ENCODE assay signal across 11 mouse cellular contexts in the genomic region with DNA sequence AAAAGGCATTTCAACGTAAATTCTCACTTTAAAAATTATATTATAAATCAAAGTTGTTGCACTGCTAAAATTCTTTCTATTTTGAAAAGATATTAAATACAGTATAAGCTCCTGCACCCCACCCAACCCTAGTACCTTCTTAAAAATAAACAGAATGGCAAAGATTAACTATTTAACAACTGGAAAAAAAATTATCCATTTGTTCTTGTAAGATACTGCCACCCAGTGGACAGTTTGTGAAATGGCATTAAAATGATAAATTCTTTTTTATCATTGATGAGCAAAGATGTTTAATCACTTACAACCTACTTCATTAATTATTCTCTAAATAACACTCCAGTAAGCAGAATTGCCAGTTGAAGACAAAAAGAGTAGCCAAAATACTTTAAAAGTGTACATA.
DNase-seq lines count a peak whose midpoint lies in the region; ATAC-seq and TF ChIP-seq lines count a peak whose summit lies in the region.
"Had no signal": no experiment of that assay in that cellular context is flagged by ENCODE, and none has a peak within 500 bp of the region (broad histone marks: within the 10 kb centered on the region; RNA-seq: fewer than 3 reads in every experiment).

No protein-coding gene starts in this region.

- no peak overlapping the region for H3K4me3 ChIP-seq in hindbrain, postnatal 0 days (ENCODE audit: low read length)
- no peak overlapping the region for H3K4me3 ChIP-seq in hindbrain, embryonic 16.5 days (ENCODE audit: low read length)
- H3K4me3 ChIP-seq in lung, postnatal 0 days (ENCODE audit: low read depth, low read length): no peak overlapping the region
- H3K4me3 ChIP-seq: liver, embryonic 15.5 days; midbrain, embryonic 12.5 days had no signal

- ATAC-seq in hindbrain, postnatal 0 days: no peak
- no peak for ATAC-seq in hindbrain, embryonic 16.5 days
- no peak for ATAC-seq in lung, postnatal 0 days
- ATAC-seq: forebrain, embryonic 16.5 days had no signal

- H3K9ac ChIP-seq in hindbrain, postnatal 0 days (replicated peaks; ENCODE audit: low read length): no peak overlapping the region
- no peak overlapping the region for H3K9ac ChIP-seq in hindbrain, embryonic 16.5 days (ENCODE audit: low read depth, low read length)
- no peak overlapping the region for H3K9ac ChIP-seq in lung, postnatal 0 days (replicated peaks; ENCODE audit: low read depth)
- H3K9ac ChIP-seq: liver, embryonic 15.5 days; midbrain, embryonic 12.5 days had no signal

- no peaks in the 10 kb centered on the region for H3K4me1 ChIP-seq in hindbrain, postnatal 0 days (ENCODE audit: insufficient read depth, low read length)
- H3K4me1 ChIP-seq in hindbrain, embryonic 16.5 days (ENCODE audit: control insufficient read depth, insufficient read depth, low read depth, low read length): no peaks in the 10 kb centered on the region
- no peaks in the 10 kb centered on the region for H3K4me1 ChIP-seq in lung, postnatal 0 days (ENCODE audit: insufficient read depth, low read depth, low read length)
- H3K4me1 ChIP-seq: liver, embryonic 15.5 days; midbrain, embryonic 12.5 days had no signal

- no peaks in the 10 kb centered on the region for H3K27me3 ChIP-seq in hindbrain, postnatal 0 days (ENCODE audit: insufficient read depth, low read length)
- H3K27me3 ChIP-seq in hindbrain, embryonic 16.5 days (replicated peaks; ENCODE audit: control insufficient read depth, insufficient read depth, low read length): no peaks in the 10 kb centered on the region
- H3K27me3 ChIP-seq in lung, postnatal 0 days (replicated peaks; ENCODE audit: insufficient read depth, low read length): no peaks in the 10 kb centered on the region
- H3K27me3 ChIP-seq: liver, embryonic 15.5 days; midbrain, embryonic 12.5 days had no signal

- H3K27ac ChIP-seq in hindbrain, postnatal 0 days: no peak overlapping the region
- H3K27ac ChIP-seq in hindbrain, embryonic 16.5 days (ENCODE audit: low read depth, low read length): no peak overlapping the region
- no peak overlapping the region for H3K27ac ChIP-seq in lung, postnatal 0 days (ENCODE audit: low read length)
- H3K27ac ChIP-seq: liver, embryonic 15.5 days; midbrain, embryonic 12.5 days had no signal

- 80% methylated on average over 1 of the region's 1 CpGs for WGBS in hindbrain, postnatal 0 days
- WGBS in hindbrain, embryonic 16.5 days: 74% methylated on average over 1 of the region's 1 CpGs
- 62% methylated on average over 1 of the region's 1 CpGs for WGBS in lung, postnatal 0 days

- no peaks in the 10 kb centered on the region for H3K36me3 ChIP-seq in hindbrain, postnatal 0 days (ENCODE audit: insufficient read depth, low read length)
- no peaks in the 10 kb centered on the region for H3K36me3 ChIP-seq in hindbrain, embryonic 16.5 days (ENCODE audit: control insufficient read depth, insufficient read depth, low read length)
- H3K36me3 ChIP-seq in lung, postnatal 0 days (ENCODE audit: insufficient read depth, low read length): no peaks in the 10 kb centered on the region
- H3K36me3 ChIP-seq: liver, embryonic 15.5 days; midbrain, embryonic 12.5 days had no signal

- H3K4me2 ChIP-seq in hindbrain, postnatal 0 days (ENCODE audit: low read depth, low read length): no peak overlapping the region
- no peak overlapping the region for H3K4me2 ChIP-seq in hindbrain, embryonic 16.5 days (ENCODE audit: low read length)
- H3K4me2 ChIP-seq in lung, postnatal 0 days (replicated peaks; ENCODE audit: low read depth, low read length): no peak overlapping the region
- H3K4me2 ChIP-seq: liver, embryonic 15.5 days; midbrain, embryonic 12.5 days had no signal

- H3K9me3 ChIP-seq in hindbrain, postnatal 0 days (ENCODE audit: low read length): no peaks in the 10 kb centered on the region
- H3K9me3 ChIP-seq in hindbrain, embryonic 16.5 days (ENCODE audit: control insufficient read depth, low read length): no peaks in the 10 kb centered on the region
- H3K9me3 ChIP-seq in lung, postnatal 0 days (ENCODE audit: low read length): no peaks in the 10 kb centered on the region
- H3K9me3 ChIP-seq: liver, embryonic 15.5 days; midbrain, embryonic 12.5 days had no signal

- peak; percentile 62 for TF ChIP-seq CTCF in hindbrain, postnatal 0 days (IDR thresholded peaks at IDR 0.05; ENCODE audit: low read depth)
- peak; percentile 43 for TF ChIP-seq CTCF in lung, postnatal 0 days (IDR thresholded peaks at IDR 0.05)

- peak; percentile 31 for DNase-seq in hindbrain, postnatal 0 days (ENCODE audit: low spot score)
- DNase-seq in lung, postnatal 0 days (ENCODE audit: low spot score): peak; percentile 17
- no peak for DNase-seq in lung, postnatal 25 days (ENCODE audit: low spot score)
- DNase-seq in NIH3T3 (ENCODE audit: low read depth): peak; percentile 33
- peak; percentile 10 for DNase-seq in retina, postnatal 1 day
- DNase-seq in testis, postnatal 14 days (ENCODE audit: low spot score): no peak
- DNase-seq: kidney, adult 11 months had no signal

- no peak for TF ChIP-seq EP300 in lung, postnatal 0 days (IDR thresholded peaks at IDR 0.05)

Comparison
In these comparisons a context has a peak if more than half of its experiments do, and no peak if none do; other contexts are left out.
1. DNase-seq: peak in hindbrain, postnatal 0 days (single experiment), lung, postnatal 0 days (single experiment), NIH3T3 (single experiment) and retina, postnatal 1 day (single experiment); none in lung, postnatal 25 days (single experiment) and testis, postnatal 14 days (single experiment).